Mouse (Mus musculus) A20 (cell line): ENCODE results near the gene Gm49486.

ENCODE experiments used
- DNase-seq: peaks from one replicate; pipeline ENCODE4 v3.0.0-alpha.2; 2011; ENCODE audit warnings: low read depth, low spot score

The Gm49486 gene

GRCm38 (mm10) chr15:79229058-79229821 is at the start of gene Gm49486, which contains the start of gene Pick1:
Gene Gm49486, plus strand, starts transcription at chr15:79229391.
Gene Pick1, plus strand, starts transcription at chr15:79229173.
- peak; percentile 94 for DNase-seq

GRCm38 (mm10) chr15:79185213-79185612 is 44.0 kb upstream of the Gm49486 start:
- no peak for DNase-seq

GRCm38 (mm10) chr15:79187819-79188218 is 41.4 kb upstream of the Gm49486 start:
- DNase-seq = no peak

GRCm38 (mm10) chr15:79191426-79191825 is 37.8 kb upstream of the Gm49486 start:
- DNase-seq = no peak

- DNase-seq = no peak
Measured at GRCm38 (mm10) chr15:79192450-79192849, 36.7 kb upstream of the Gm49486 start.

GRCm38 (mm10) chr15:79192885-79193845 is 36.0 kb upstream of the Gm49486 start:
- DNase-seq = no peak

- no peak for DNase-seq
Measured at GRCm38 (mm10) chr15:79194048-79194447, 35.1 kb upstream of the Gm49486 start.

GRCm38 (mm10) chr15:79194946-79195345 is 34.2 kb upstream of the Gm49486 start:
- no peak for DNase-seq

GRCm38 (mm10) chr15:79195492-79195891 is 33.7 kb upstream of the Gm49486 start:
- no peak for DNase-seq

- DNase-seq = peak; percentile 90
Measured at GRCm38 (mm10) chr15:79199390-79199976, 29.7 kb upstream of the Gm49486 start.

- DNase-seq = no peak
Measured at GRCm38 (mm10) chr15:79201491-79202150, 27.6 kb upstream of the Gm49486 start.

GRCm38 (mm10) chr15:79202575-79202974 is 26.6 kb upstream of the Gm49486 start:
- DNase-seq = no peak

GRCm38 (mm10) chr15:79208211-79208610 is 21.0 kb upstream of the Gm49486 start:
- no peak for DNase-seq

- peak; percentile 69 for DNase-seq
Measured at GRCm38 (mm10) chr15:79208758-79209439, 20.3 kb upstream of the Gm49486 start.

GRCm38 (mm10) chr15:79210357-79210756 is 18.8 kb upstream of the Gm49486 start:
- no peak for DNase-seq

GRCm38 (mm10) chr15:79212750-79213446 is 16.3 kb upstream of the Gm49486 start:
- no peak for DNase-seq

- DNase-seq = no peak
Measured at GRCm38 (mm10) chr15:79213591-79213990, 15.6 kb upstream of the Gm49486 start.

GRCm38 (mm10) chr15:79216191-79216590 is 13.0 kb upstream of the Gm49486 start:
- no peak for DNase-seq

- DNase-seq = no peak
Measured at GRCm38 (mm10) chr15:79219572-79219971, 9.6 kb upstream of the Gm49486 start.

GRCm38 (mm10) chr15:79223641-79224040 is 5.5 kb upstream of the Gm49486 start:
- DNase-seq = no peak
